Mouse (Mus musculus) c-Kit-negative CD71-positive TER-119-positive erythroid progenitor cells, embryonic 14.5 days (primary cell): ENCODE measurements around the gene Lacc1.
A peak's percentile ranks its signal among the peaks of the same experiment; 100 is the strongest.
"Not testable (repeated sequence)": the region's sequence is repeated elsewhere in the genome, so short reads cannot be mapped to it uniquely, and the experiment has no call there.

Source experiments
- DNase-seq: peaks from one replicate; pipeline ENCODE4 v3.0.0-alpha.2; 2013; ENCODE audit warnings: low read depth, low spot score

The Lacc1 gene

GRCm38 (mm10) chr14:77036226-77037046 is at the start of gene Lacc1, which contains the start of gene Ccdc122:
TSS of gene Lacc1 (minus strand) at chr14:77036904.
TSS of gene Ccdc122 (plus strand) at chr14:77036772.
- peak; percentile 39 for DNase-seq

- DNase-seq: no peak
Measured at GRCm38 (mm10) chr14:77081248-77081647, 44.5 kb upstream of the Lacc1 start.

- DNase-seq: no peak
Measured at GRCm38 (mm10) chr14:77069361-77069760, 32.7 kb upstream of the Lacc1 start.

- DNase-seq: no peak
Measured at GRCm38 (mm10) chr14:77053288-77053687, 16.6 kb upstream of the Lacc1 start.

GRCm38 (mm10) chr14:77037832-77038425 is 1.2 kb upstream of the Lacc1 start:
- no peak for DNase-seq

- no peak for DNase-seq
Measured at GRCm38 (mm10) chr14:77037330-77037729, 626 bp upstream of the Lacc1 start.

GRCm38 (mm10) chr14:77034970-77035369 is 1.7 kb downstream of the Lacc1 start:
- DNase-seq: no peak

- no peak for DNase-seq
Measured at GRCm38 (mm10) chr14:77034175-77034915, 2.4 kb downstream of the Lacc1 start.

GRCm38 (mm10) chr14:77033391-77033790 is 3.3 kb downstream of the Lacc1 start:
- DNase-seq: no peak

- no peak for DNase-seq
Measured at GRCm38 (mm10) chr14:77032433-77032832, 4.3 kb downstream of the Lacc1 start.

- DNase-seq: no peak
Measured at GRCm38 (mm10) chr14:77030808-77031207, 5.9 kb downstream of the Lacc1 start.

GRCm38 (mm10) chr14:77029319-77030054 is 7.2 kb downstream of the Lacc1 start:
- DNase-seq: no peak

GRCm38 (mm10) chr14:77024499-77024898 is 12.2 kb downstream of the Lacc1 start:
- DNase-seq: no peak

- DNase-seq: no peak
Measured at GRCm38 (mm10) chr14:77017211-77017610, 19.5 kb downstream of the Lacc1 start.

GRCm38 (mm10) chr14:77016783-77017182 is 19.9 kb downstream of the Lacc1 start:
- DNase-seq: not testable (repeated sequence)

- DNase-seq: peak; percentile 40
Measured at GRCm38 (mm10) chr14:77011804-77012203, 24.9 kb downstream of the Lacc1 start.

- no peak for DNase-seq
Measured at GRCm38 (mm10) chr14:77008238-77008637, 28.5 kb downstream of the Lacc1 start.

GRCm38 (mm10) chr14:77005566-77005965 is 31.1 kb downstream of the Lacc1 start:
- no peak for DNase-seq

GRCm38 (mm10) chr14:77004740-77005139 is 32.0 kb downstream of the Lacc1 start:
- DNase-seq: no peak

- DNase-seq: not testable (repeated sequence)
Measured at GRCm38 (mm10) chr14:76990351-76990750, 46.4 kb downstream of the Lacc1 start.

GRCm38 (mm10) chr14:76981781-76982180 is 54.9 kb downstream of the Lacc1 start:
- no peak for DNase-seq

- no peak for DNase-seq
Measured at GRCm38 (mm10) chr14:76981176-76981575, 55.5 kb downstream of the Lacc1 start.
